Mouse (Mus musculus) brain, embryonic 14.5 days (tissue): Measurements from ENCODE around the gene Akap13. TPM values are rescaled to one million over a fixed set of nuclear protein-coding genes. Genes with fewer than 3 reads are reported as not detected.

Experiments used
- DNase-seq: peaks from one replicate; pipeline ENCODE4 v3.0.0-alpha.2; 2011; ENCODE audit warnings: low read depth
- CTCF ChIP-seq: fragments of 200-500 bp; IDR thresholded peaks from 2 replicates; pipeline ENCODE4 v1.5.1; 2012; ENCODE audit warnings: inconsistent platforms, mild to moderate bottlenecking, moderate library complexity, borderline replicate concordance; ENCODE audit not compliant: insufficient read depth, insufficient read length; ENCODE audit errors: extremely low read depth
- POLR2A ChIP-seq: fragments of 200-500 bp; IDR thresholded peaks from 2 replicates; pipeline ENCODE4 v1.6.1; 2012; ENCODE audit warnings: mild to moderate bottlenecking, inconsistent platforms, borderline replicate concordance; ENCODE audit not compliant: poor library complexity, insufficient read depth, insufficient read length, severe bottlenecking; ENCODE audit errors: extremely low read depth
- polyA plus RNA-seq: library from polyadenylated mRNA; depleted of rRNA; stranded (reverse); fragments of >200 nt; gene quantifications from 2 replicates; pipeline ENCODE4 v1.2.3, GENCODE M21; 2012

Akap13 gene
- polyA plus RNA-seq, 1 experiment: 11.5 TPM

- DNase-seq: peak; percentile 36
Observed at GRCm38 (mm10) chr7:75642846-75643563, 187.7 kb downstream of the Akap13 start.

DNA sequence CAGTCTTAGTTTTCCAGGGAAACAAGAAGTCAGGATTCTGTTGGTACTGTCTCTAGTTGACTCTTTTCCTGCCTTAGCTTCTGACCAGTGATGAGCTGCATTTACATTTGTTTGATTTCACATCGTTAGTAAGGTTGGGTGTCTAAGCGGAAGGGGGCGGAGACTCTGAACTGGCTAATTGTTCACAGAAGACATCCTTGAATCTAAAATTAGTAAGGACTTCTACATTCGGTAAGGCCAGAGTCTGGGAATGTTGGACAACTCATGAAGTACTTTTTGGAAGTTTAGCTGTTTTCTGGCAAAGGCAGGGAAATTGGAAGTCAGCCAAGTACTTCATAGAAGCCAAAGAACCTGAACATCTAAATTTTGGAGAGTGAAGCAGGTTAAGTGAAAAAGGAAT is 188.7 kb downstream of the Akap13 start:
- DNase-seq: peak; percentile 15
- no peak for TF ChIP-seq POLR2A

More at GRCm38 (mm10) chr7:75642846-75643563, 187.7 kb downstream of the Akap13 start:
- TF ChIP-seq POLR2A (no peak), CTCF (no peak)

DNA sequence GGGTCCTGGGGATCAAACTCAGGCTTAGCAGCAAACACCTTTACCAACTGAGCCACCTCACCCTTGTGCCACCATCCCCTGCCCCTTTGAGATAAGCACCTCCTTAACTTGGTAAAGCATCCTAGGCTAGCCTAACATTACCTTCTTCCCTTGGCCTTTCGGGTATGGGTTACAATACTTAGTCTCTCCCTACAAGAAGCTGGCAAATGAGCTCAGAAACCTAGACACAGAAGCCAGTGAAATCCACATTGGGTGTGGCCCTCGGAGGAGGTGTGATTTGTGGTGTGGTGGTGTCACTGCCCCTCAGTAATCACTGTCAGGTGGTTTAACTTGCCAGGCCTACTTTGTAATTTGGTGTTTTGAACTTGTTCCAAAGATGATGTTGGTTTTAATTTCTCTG is 189.3 kb downstream of the Akap13 start:
- TF ChIP-seq POLR2A: no peak
- TF ChIP-seq CTCF: no peak
- DNase-seq: no peak

DNA sequence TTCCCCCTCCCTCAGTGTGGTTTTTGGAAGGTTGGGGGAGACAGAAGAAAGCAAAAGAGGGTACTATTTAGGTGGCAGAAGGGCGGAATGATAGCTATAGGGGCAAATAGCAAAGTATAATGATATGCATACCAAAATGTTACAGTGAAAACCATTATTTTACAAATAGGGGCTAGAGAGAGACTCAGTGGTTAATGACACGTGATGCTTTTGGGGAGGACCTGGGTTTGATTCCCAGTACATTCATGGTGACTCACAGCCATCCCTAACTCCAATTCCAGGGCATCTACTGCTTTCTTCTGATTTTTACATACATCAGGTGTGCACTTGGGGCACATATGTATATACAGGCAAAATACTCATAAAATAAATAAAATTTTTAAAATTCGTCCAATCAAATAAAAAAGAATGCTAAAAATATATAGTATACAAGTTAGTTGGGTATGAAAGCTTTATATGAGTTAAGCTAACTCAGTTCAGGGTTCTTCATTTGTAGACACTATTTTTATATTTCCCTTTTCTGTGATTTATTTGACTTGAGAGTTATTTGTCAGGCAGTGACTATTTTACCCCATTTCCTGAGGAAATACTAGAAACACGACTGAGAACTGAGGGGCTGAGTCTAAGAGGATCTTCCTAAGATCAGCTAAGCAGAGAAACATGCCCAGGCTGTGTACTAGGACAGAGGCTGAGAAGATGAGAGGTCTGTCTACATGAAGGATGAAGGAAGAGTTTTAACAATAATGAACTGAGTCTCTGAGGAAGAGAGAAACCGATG is 190.0 kb downstream of the Akap13 start:
- DNase-seq: no peak
- no peak for TF ChIP-seq CTCF

GRCm38 (mm10) chr7:75648051-75648450 is 192.7 kb downstream of the Akap13 start:
- DNase-seq: no peak
- no peak for TF ChIP-seq CTCF
- TF ChIP-seq POLR2A: no peak

DNA sequence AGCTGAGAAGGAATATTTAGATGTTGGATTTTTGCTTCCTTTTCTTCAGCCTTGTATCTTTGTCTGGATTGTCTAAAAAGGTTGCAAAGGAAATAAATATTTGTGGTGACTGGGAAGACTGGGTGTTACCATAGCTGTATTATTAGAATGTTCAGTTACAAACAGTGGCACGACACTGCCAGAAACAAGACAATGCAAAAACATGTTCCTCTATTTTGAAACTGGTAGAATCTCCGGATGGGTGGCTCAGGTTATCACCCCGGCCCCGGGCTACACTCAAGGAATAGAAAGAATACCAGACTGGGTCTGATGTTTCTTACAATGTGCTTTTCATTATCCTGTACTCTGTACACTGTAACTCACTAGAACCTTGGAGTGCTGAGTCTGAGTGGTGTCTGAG is 193.6 kb downstream of the Akap13 start:
- DNase-seq: no peak
- no peak for TF ChIP-seq POLR2A

DNA sequence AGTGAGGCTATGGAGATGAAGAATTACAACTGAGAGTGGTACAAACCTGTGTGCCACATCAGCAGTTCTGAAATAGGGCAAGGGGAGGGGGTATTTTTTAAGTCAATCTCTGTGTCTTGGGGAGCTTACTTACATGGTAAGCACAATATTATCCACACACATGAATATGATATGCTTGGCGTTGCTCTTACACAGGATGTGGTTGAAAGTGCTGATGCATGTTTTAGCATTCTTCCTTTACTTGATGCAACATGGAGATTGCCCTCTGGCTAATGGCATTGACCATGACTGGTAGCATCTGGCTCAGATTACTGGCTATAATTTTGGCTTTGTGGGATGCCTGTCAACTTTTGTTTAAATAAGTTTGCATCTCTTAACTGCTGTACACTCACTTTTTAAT is 194.6 kb downstream of the Akap13 start:
- TF ChIP-seq POLR2A (no peak), CTCF (no peak)
- no peak for DNase-seq

GRCm38 (mm10) chr7:75653684-75654317 is 198.5 kb downstream of the Akap13 start:
- peak; percentile 62 for DNase-seq
- TF ChIP-seq POLR2A (no peak), CTCF (no peak)

DNA sequence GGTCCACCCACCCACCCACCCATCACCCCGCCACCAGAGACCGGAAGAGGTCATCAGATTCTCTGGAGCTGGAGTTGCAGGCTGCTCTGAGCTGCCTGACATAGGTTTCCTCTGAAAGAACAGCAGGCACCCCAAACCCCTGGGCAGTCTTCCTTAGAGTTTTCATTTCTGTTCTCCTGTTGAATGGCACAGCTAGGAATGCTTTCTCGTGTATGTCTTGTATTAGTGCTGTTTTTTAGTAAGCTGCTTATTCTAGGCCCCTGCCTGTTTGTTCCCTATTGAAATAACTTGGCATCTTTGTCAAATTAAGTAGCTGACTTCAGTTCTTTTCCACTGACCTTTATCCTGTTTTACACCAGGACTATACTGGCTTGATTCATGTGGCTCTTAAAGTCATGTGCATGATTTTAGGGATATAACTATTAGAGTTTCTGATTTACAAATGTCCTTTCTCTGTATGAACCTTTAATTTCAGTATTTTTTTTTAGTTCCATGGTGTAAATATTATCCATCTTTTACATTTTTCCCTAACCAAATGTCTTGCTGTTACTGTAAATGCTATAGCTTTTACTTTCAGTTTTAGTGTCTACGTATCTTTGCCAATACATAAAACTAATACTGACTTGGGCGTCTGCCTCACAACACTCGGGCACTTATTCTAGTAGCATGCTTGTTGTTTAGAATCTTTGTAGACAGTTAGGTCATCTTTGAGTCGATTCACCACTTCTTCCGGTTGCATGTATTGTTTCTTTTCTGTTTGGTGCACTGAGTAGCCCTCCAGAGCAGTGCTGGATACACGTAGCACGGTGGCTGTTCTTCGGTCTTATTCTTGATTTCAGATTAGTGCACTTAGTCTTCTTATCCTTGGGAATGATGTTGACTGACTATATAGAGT is 200.1 kb downstream of the Akap13 start:
- TF ChIP-seq POLR2A (no peak), CTCF (no peak)

DNA sequence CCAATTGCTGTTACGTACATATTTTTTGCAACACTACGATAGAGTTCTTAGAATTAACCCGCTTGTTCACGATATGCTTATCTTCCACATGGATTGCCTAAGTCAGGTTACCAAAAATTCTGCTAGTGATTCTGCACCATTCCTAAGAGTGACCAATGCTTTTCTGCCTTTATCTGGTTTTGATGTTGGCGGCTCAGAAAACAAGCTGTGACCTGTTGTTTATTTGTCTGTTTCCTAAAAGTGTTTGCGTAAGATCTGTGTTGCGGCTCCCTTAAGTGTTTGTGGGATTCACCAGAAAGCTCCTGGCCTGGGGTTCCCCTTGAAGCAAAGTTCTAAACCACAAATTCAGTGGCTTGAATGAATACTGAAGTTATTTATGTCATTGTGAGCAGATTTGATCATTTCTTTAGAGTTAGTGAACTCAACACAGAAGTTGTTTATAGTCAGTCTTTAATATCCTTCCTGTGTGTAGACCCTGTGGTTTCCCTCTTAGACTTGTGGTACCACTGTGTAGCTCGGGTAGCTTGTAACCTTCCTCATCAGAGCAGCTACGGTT is 201.0 kb downstream of the Akap13 start:
- TF ChIP-seq POLR2A (no peak), CTCF (no peak)
- DNase-seq: no peak

More for the DNA sequence above, 200.1 kb downstream of the Akap13 start:
- no peak for DNase-seq

DNA sequence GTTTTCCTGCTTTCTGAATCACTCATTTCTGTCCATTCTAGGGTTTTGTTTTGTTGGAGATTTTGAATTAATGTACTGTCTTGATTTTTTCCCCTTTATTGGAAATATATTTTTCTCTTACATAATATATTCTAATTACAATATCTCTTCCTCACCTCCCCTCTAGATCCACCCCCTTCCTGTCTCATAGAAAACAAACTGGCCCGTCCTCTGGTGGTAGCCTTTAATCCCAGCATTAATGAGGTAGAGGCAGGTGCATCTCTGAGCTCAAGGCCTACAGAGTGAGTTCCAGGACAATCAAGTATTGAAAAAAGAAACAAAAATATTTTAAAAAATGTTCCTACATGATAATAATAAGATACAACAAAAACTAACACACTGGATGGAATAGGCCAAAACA is 201.6 kb downstream of the Akap13 start:
- no peak for TF ChIP-seq CTCF
- no peak for TF ChIP-seq POLR2A
- no peak for DNase-seq

DNA sequence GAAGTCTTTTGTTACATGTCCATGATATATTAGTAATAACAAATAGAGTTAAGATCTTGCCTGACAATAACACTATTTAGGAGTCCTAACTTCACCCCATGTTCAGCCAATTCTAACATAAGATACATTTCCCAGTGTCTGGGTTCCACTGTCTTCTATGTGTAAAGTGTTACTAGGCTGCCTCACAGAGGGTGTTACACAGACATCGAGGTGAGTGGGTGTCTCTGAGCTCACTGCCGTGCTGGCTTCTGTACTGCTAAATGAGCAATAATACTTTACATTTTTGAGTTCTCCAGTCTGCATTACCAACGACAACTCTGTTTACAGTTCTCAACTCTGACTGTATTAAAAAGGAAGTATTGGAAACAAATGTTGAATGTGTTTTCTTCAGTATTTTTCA is 209.1 kb downstream of the Akap13 start:
- TF ChIP-seq CTCF (no peak), POLR2A (no peak)
- DNase-seq: no peak
